Mouse (Mus musculus): ENCODE results near the gene Hoxd13.

Gene Hoxd13

GRCm38 (mm10) chr2:74709465-74710419 is 41.6 kb downstream of the Hoxd13 start:
- DNase-seq = no peak

- no peak for DNase-seq
Observed at GRCm38 (mm10) chr2:74710929-74711543, 42.9 kb downstream of the Hoxd13 start.

GRCm38 (mm10) chr2:74711721-74712621 is 43.9 kb downstream of the Hoxd13 start, which contains the start of the genes Hoxd3 and Hoxd4:
Gene Hoxd3 (plus strand): TSS chr2:74711927.
Gene Hoxd4 (plus strand): TSS chr2:74711929.
- no peak for DNase-seq

GRCm38 (mm10) chr2:74713239-74714150 is 45.4 kb downstream of the Hoxd13 start:
- no peak for DNase-seq

GRCm38 (mm10) chr2:74714156-74714789 is 46.2 kb downstream of the Hoxd13 start:
- DNase-seq = no peak

- DNase-seq = no peak
Observed at GRCm38 (mm10) chr2:74714881-74715280, 46.8 kb downstream of the Hoxd13 start.

GRCm38 (mm10) chr2:74715504-74716241 is 47.6 kb downstream of the Hoxd13 start:
- DNase-seq = peak; percentile 71 to 74

- DNase-seq = no peak
Observed at GRCm38 (mm10) chr2:74720384-74720783, 52.3 kb downstream of the Hoxd13 start.

- no peak for DNase-seq
Observed at GRCm38 (mm10) chr2:74720955-74721491, 52.9 kb downstream of the Hoxd13 start.

Measured in thymus, postnatal 36 days (tissue).